Comparison of ENCODE assay signal across 19 mouse cellular contexts in genomic region chrX:150564644-150565357, GRCm38 (mm10). TPM values are rescaled to one million over a fixed set of nuclear protein-coding genes. Genes with fewer than 3 reads are reported as not detected.
DNase-seq lines count a peak whose midpoint lies in the region; ATAC-seq lines count a peak whose summit lies in the region.
"Had no signal": no experiment of that assay in that cellular context is flagged by ENCODE, and none has a peak within 500 bp of the region (broad histone marks: within the 10 kb centered on the region; RNA-seq: fewer than 3 reads in every experiment).

No protein-coding gene starts in this region.

- ATAC-seq in megakaryocyte progenitor cell, adult 5-6 weeks (replicated peaks; ENCODE audit: poor library complexity): peak; percentile 100
- ATAC-seq in midbrain, embryonic 16.5 days: no peak
- ATAC-seq: forebrain, embryonic 14.5 days; inflammation-experienced regulatory T-cells, adult 6 months had no signal

- no peak overlapping the region for H3K4me3 ChIP-seq in heart, embryonic 10.5 days
- H3K4me3 ChIP-seq in midbrain, embryonic 16.5 days (ENCODE audit: low read depth, low read length): no peak overlapping the region
- H3K4me3 ChIP-seq: gastrocnemius, adult 2 months; hindbrain, embryonic 10.5 days had no signal

- H3K9me3 ChIP-seq in heart, embryonic 10.5 days: no peaks in the 10 kb centered on the region
- H3K9me3 ChIP-seq in midbrain, embryonic 16.5 days (replicated peaks; ENCODE audit: control insufficient read depth, low read length, poor library complexity, severe bottlenecking): no peaks in the 10 kb centered on the region
- H3K9me3 ChIP-seq: hindbrain, embryonic 10.5 days had no signal

- intact Hi-C loops in heart, postnatal 14 days (cut with DNase I): no loop called here

- H3K9ac ChIP-seq in midbrain, embryonic 16.5 days (ENCODE audit: low read depth, low read length): no peak overlapping the region

- H3K4me1 ChIP-seq in heart, embryonic 10.5 days: no peaks in the 10 kb centered on the region
- no peaks in the 10 kb centered on the region for H3K4me1 ChIP-seq in midbrain, embryonic 16.5 days (ENCODE audit: control insufficient read depth, insufficient read depth, low read length)
- H3K4me1 ChIP-seq: hindbrain, embryonic 10.5 days had no signal

- peaks cover 8% of the 10 kb centered on the region for H3K36me3 ChIP-seq in heart, embryonic 10.5 days
- H3K36me3 ChIP-seq in midbrain, embryonic 16.5 days (ENCODE audit: control insufficient read depth, insufficient read depth, low read length): no peaks in the 10 kb centered on the region

- no peak overlapping the region for H3K4me2 ChIP-seq in midbrain, embryonic 16.5 days (ENCODE audit: low read length)

- DNase-seq in heart, embryonic 10.5 days (ENCODE audit: low spot score): peak; percentile 79
- no peak for DNase-seq in heart, postnatal 14 days
- peak; percentile 74 for DNase-seq in c-Kit-negative CD71-positive TER-119-positive erythroid progenitor cells, embryonic 14.5 days (ENCODE audit: low read depth, low spot score)
- DNase-seq in liver: peak; percentile 73
- no peak for DNase-seq in T-cell, adult 2 months (ENCODE audit: low spot score)
- DNase-seq in layer of hippocampus, postnatal 14 days (ENCODE audit: low spot score in 2 of 2): no peak
- DNase-seq: cerebellum, adult 18-20 months; gastrocnemius, adult 2 months; kidney, postnatal 10 days; layer of hippocampus, adult 9-11 months; lung, postnatal 36 days; midbrain, embryonic 14.5 days; right cerebral cortex, postnatal 25 days; thymus, postnatal 36 days had no signal

- no peak overlapping the region for H3K27ac ChIP-seq in heart, embryonic 10.5 days
- H3K27ac ChIP-seq in midbrain, embryonic 16.5 days (ENCODE audit: low read length): no peak overlapping the region
- H3K27ac ChIP-seq: gastrocnemius, adult 2 months; hindbrain, embryonic 10.5 days had no signal

- peaks cover 5% of the 10 kb centered on the region; the same call in 1 of the 2 replicates for H3K27me3 ChIP-seq in heart, embryonic 10.5 days (ENCODE audit: insufficient read depth, poor library complexity, severe bottlenecking)
- no peaks in the 10 kb centered on the region for H3K27me3 ChIP-seq in midbrain, embryonic 16.5 days (ENCODE audit: control insufficient read depth, insufficient read depth, low read depth, low read length)

- 84% methylated on average over 12 of the region's 12 CpGs for WGBS in heart, embryonic 10.5 days
- 89% methylated on average over 12 of the region's 12 CpGs for WGBS in midbrain, embryonic 16.5 days

RNA-seq across cellular contexts. Expression of gene Alas2, which starts 17.6 kb away (rescaled TPM):
- 143 and 161 TPM in 2 replicates for polyA plus RNA-seq in heart, embryonic 10.5 days (2016; fragmentation: Nextera tagmentation; extraction: Ambion mirVana)
- total RNA-seq in heart, postnatal 14 days (2021): 100 to 1,000 TPM; 329 to 474 TPM
- total RNA-seq in megakaryocyte progenitor cell, adult 5-6 weeks (2015): 0.22 and 0.59 TPM in 2 replicates
- 0.27 and 0.37 TPM in 2 replicates for total RNA-seq in megakaryocyte progenitor cell, adult 5-6 weeks (2017)
- 45.9 and 46.1 TPM in 2 replicates for polyA plus RNA-seq in midbrain, embryonic 16.5 days (2015; fragmentation: Nextera tagmentation; extraction: Ambion mirVana)
- total RNA-seq in layer of hippocampus, postnatal 14 days (2021): 10 to 100 TPM; 10.1 to 11.3 TPM

RNA-seq across cellular contexts. Expression of gene Pfkfb1, which starts 23.2 kb away (rescaled TPM):
- 10.1 and 13.2 TPM in 2 replicates for polyA plus RNA-seq in heart, embryonic 10.5 days (2016; fragmentation: Nextera tagmentation; extraction: Ambion mirVana)
- total RNA-seq in heart, postnatal 14 days (2021): 1 to 10 TPM; 3.3 to 6.0 TPM
- total RNA-seq in megakaryocyte progenitor cell, adult 5-6 weeks (2015): 7.5 and 10.8 TPM in 2 replicates
- total RNA-seq in megakaryocyte progenitor cell, adult 5-6 weeks (2017): 4.0 and 4.5 TPM in 2 replicates
- 4.6 and 5.6 TPM in 2 replicates for polyA plus RNA-seq in midbrain, embryonic 16.5 days (2015; fragmentation: Nextera tagmentation; extraction: Ambion mirVana)
- total RNA-seq in layer of hippocampus, postnatal 14 days (2021): 1 to 10 TPM; 1.5 to 2.1 TPM

RNA-seq across cellular contexts. Expression of gene Apex2, which starts 24.9 kb away (rescaled TPM):
- 22.1 and 28.4 TPM in 2 replicates for polyA plus RNA-seq in heart, embryonic 10.5 days (2016; fragmentation: Nextera tagmentation; extraction: Ambion mirVana)
- total RNA-seq in heart, postnatal 14 days (2021): 1 to 10 TPM; 5.8 to 6.7 TPM
- total RNA-seq in megakaryocyte progenitor cell, adult 5-6 weeks (2015): 8.4 and 12.2 TPM in 2 replicates
- total RNA-seq in megakaryocyte progenitor cell, adult 5-6 weeks (2017): 6.0 and 8.1 TPM in 2 replicates
- 17.3 and 17.6 TPM in 2 replicates for polyA plus RNA-seq in midbrain, embryonic 16.5 days (2015; fragmentation: Nextera tagmentation; extraction: Ambion mirVana)
- 10 to 100 TPM; 14.4 to 20.0 TPM for total RNA-seq in layer of hippocampus, postnatal 14 days (2021)

Comparison
In these comparisons a context has a peak if more than half of its experiments do, and no peak if none do; other contexts are left out.
1. DNase-seq: peak in heart, embryonic 10.5 days (single experiment), c-Kit-negative CD71-positive TER-119-positive erythroid progenitor cells, embryonic 14.5 days (single experiment) and liver (single experiment); none in heart, postnatal 14 days (0 of 2), T-cell, adult 2 months (single experiment) and layer of hippocampus, postnatal 14 days (0 of 2).
2. RNA of gene Alas2, which starts 17.6 kb away (total RNA-seq): 329 to 474 TPM in heart, postnatal 14 days; 10.1 to 11.3 TPM in layer of hippocampus, postnatal 14 days and 0.22 to 0.59 TPM in megakaryocyte progenitor cell, adult 5-6 weeks; every median in the first group is over 10 times any median in the second.